In genomic region chr3:52510088-52510765, GRCm38 (mm10) we compare ENCODE assay signal across 8 mouse cellular contexts.
A peak's percentile ranks its signal among the peaks of the same experiment; 100 is the strongest.
DNase-seq lines count a peak whose midpoint lies in the region; ATAC-seq and TF ChIP-seq lines count a peak whose summit lies in the region.

No protein-coding gene starts in this region.

- DNase-seq in lung, embryonic 14.5 days: peak; percentile 46
- DNase-seq in lung, adult 2 months: no peak
- DNase-seq in cerebellum, postnatal 10 days: peak; percentile 72 to 77
- DNase-seq in heart, postnatal 0 days (ENCODE audit: low spot score): no peak
- peak; percentile 71 to 78 for DNase-seq in left cerebral cortex, postnatal 14 days (ENCODE audit: low spot score in 2 of 2)
- peak; percentile 14 for DNase-seq in retina, postnatal 7 days (ENCODE audit: low read depth, low spot score)
- no peak for DNase-seq in thymus, adult 18-20 months
- DNase-seq in B cell, adult 2 months: no peak

- H3K4me1 ChIP-seq in lung, embryonic 14.5 days (ENCODE audit: insufficient read depth): no peaks in the 10 kb centered on the region
- H3K4me1 ChIP-seq in lung, adult 2 months (ENCODE audit: control insufficient read depth, insufficient read depth, low read length): no peaks in the 10 kb centered on the region
- no peaks in the 10 kb centered on the region for H3K4me1 ChIP-seq in heart, postnatal 0 days (ENCODE audit: control insufficient read depth, insufficient read depth)

- H3K9ac ChIP-seq in lung, embryonic 14.5 days: no peak overlapping the region
- no peak overlapping the region for H3K9ac ChIP-seq in heart, postnatal 0 days (replicated peaks; ENCODE audit: low read depth, low read length)

- no peaks in the 10 kb centered on the region for H3K27me3 ChIP-seq in lung, embryonic 14.5 days (ENCODE audit: insufficient read depth, low read length)
- H3K27me3 ChIP-seq in heart, postnatal 0 days (ENCODE audit: control insufficient read depth, insufficient read depth, low read length): no peaks in the 10 kb centered on the region

- H3K4me2 ChIP-seq in lung, embryonic 14.5 days: peak overlapping the region; percentile 29
- H3K4me2 ChIP-seq in heart, postnatal 0 days (ENCODE audit: low read depth, low read length): peak overlapping the region; percentile 16; the same call in 1 of the 2 replicates

- TF ChIP-seq POLR2A in lung, adult 2 months (IDR thresholded peaks at IDR 0.05; ENCODE audit: borderline replicate concordance, extremely low read depth, low read depth, low read length): no peak

- no peaks in the 10 kb centered on the region for H3K36me3 ChIP-seq in lung, embryonic 14.5 days (ENCODE audit: insufficient read depth)
- H3K36me3 ChIP-seq in heart, postnatal 0 days (replicated peaks; ENCODE audit: control insufficient read depth, insufficient read depth, low read length): no peaks in the 10 kb centered on the region

- TF ChIP-seq EP300 in heart, postnatal 0 days (IDR thresholded peaks at IDR 0.05; ENCODE audit: low read depth): no peak

- peak overlapping the region; percentile 3; the same call in 1 of the 2 replicates for H3K4me3 ChIP-seq in lung, embryonic 14.5 days (ENCODE audit: low read depth, low read length)
- no peak overlapping the region for H3K4me3 ChIP-seq in lung, adult 2 months (replicated peaks; ENCODE audit: extremely low read depth, low read depth, low read length)
- no peak overlapping the region for H3K4me3 ChIP-seq in heart, postnatal 0 days (ENCODE audit: low read depth, low read length)

- H3K27ac ChIP-seq in lung, embryonic 14.5 days (ENCODE audit: low read depth): no peak overlapping the region
- H3K27ac ChIP-seq in heart, postnatal 0 days (ENCODE audit: low read depth): no peak overlapping the region

- no peak for ATAC-seq in lung, embryonic 14.5 days (ENCODE audit: insufficient read depth)
- ATAC-seq in heart, postnatal 0 days (ENCODE audit: insufficient read depth, low read depth): no peak

- WGBS in lung, embryonic 14.5 days: 58% methylated on average over 12 of the region's 12 CpGs
- 57% methylated on average over 12 of the region's 12 CpGs for WGBS in lung, adult 2 months
- 58% methylated on average over 12 of the region's 12 CpGs for WGBS in heart, postnatal 0 days

- intact Hi-C loops in left cerebral cortex, postnatal 14 days (cut with DNase I): loop anchor here (10.0 kb wide), 2 partner anchors 195 to 245 kb away; partner anchors contain the start of gene Foxo1

- H3K9me3 ChIP-seq in lung, embryonic 14.5 days (ENCODE audit: low read depth, low read length): no peaks in the 10 kb centered on the region
- H3K9me3 ChIP-seq in heart, postnatal 0 days (replicated peaks; ENCODE audit: control insufficient read depth, low read length): 0 out of 2 replicates have a peak, but pooled peaks cover 5% of the 10 kb centered on the region

- no peak for TF ChIP-seq CTCF in lung, embryonic 14.5 days (IDR thresholded peaks at IDR 0.05; ENCODE audit: low read depth)
- no peak for TF ChIP-seq CTCF in lung, adult 2 months (IDR thresholded peaks at IDR 0.05; ENCODE audit: insufficient read depth, low read length)
- TF ChIP-seq CTCF in heart, postnatal 0 days (IDR thresholded peaks at IDR 0.05; ENCODE audit: low read depth): no peak

Comparison
In these comparisons a context has a peak if more than half of its experiments do, and no peak if none do; other contexts are left out.
1. DNase-seq: peak in lung, embryonic 14.5 days (single experiment), cerebellum, postnatal 10 days (2 of 2), left cerebral cortex, postnatal 14 days (2 of 2) and retina, postnatal 7 days (single experiment); none in lung, adult 2 months (single experiment), heart, postnatal 0 days (single experiment), thymus, adult 18-20 months (0 of 2) and B cell, adult 2 months (0 of 2).